Mouse (Mus musculus): Measurements from ENCODE around the gene Treml2.
"Not testable (repeated sequence)": the region's sequence is repeated elsewhere in the genome, so short reads cannot be mapped to it uniquely, and the experiment has no call there.

The Treml2 gene

DNA sequence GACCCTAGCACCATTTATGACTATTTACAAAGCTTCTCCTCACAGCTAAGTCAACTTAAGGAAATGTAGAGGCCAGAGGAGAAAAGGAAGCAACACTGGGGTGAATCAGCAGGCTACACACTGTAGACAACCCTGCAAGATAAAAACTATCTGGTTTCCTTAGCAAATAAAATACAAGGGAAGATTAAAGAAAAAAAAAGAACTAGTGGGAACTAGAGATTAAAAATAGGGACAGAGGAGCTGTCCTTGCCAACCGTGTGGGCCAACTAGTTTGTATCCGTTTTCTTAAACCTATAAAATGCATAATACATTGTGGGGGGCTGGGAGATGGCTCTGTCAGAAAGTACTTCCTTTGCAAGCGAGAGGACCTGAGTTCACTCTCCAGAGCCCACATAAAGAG is 42.6 kb downstream of the Treml2 start:
- in situ Hi-C loops (cut with MboI; ENCODE audit: unreplicated experiment in 2 of 2): loop anchor here in 1 of 2 experiments (25.0 kb wide), 1 partner anchor 430 kb away; the partner anchor contains the start of gene Foxp4

DNA sequence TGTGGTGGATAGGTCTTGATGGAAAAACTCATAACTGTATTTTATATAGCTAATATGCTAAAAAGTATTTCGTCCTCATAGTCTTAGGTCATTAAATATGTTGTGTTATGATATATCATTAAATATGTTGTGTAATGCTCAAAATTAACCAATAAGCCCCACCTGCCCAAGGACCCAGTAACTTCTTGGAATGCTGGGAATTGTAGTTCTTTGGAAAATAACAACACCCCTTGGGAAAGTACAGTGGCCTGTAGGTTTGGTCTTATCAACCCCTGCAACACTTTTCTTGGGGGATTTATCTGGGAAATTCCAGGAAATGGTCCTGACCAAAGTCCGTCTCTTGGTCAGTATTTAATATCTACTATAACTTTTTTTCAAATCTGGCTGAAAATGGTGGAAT is 43.8 kb downstream of the Treml2 start:
- in situ Hi-C loops (cut with MboI; ENCODE audit: unreplicated experiment in 2 of 2): loop anchor here in 1 of 2 experiments (25.0 kb wide), 1 partner anchor 431 kb away; the partner anchor contains the start of gene Foxp4

DNA sequence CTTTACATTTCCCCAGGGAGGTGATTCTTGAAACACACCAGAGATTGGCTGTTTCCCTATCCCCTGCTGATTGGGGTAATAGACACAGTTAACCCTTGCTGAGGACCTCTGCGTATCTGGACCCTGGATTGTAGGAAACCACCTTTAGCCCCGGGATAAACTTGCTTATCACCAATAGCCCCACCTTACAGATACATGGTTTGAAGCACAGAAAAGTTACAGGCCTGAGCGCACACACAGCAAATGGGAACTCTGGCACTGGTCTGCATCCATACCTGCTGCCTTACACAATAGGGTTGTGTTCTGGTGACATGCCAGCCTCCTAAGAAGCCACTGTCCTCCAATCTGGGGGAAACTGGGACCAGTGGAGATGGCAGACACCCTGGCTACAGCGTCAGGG is 46.5 kb downstream of the Treml2 start:
- in situ Hi-C loops (cut with MboI; ENCODE audit: unreplicated experiment in 2 of 2): loop anchor here in 1 of 2 experiments (25.0 kb wide), 1 partner anchor 434 kb away; the partner anchor contains the start of gene Foxp4

DNA sequence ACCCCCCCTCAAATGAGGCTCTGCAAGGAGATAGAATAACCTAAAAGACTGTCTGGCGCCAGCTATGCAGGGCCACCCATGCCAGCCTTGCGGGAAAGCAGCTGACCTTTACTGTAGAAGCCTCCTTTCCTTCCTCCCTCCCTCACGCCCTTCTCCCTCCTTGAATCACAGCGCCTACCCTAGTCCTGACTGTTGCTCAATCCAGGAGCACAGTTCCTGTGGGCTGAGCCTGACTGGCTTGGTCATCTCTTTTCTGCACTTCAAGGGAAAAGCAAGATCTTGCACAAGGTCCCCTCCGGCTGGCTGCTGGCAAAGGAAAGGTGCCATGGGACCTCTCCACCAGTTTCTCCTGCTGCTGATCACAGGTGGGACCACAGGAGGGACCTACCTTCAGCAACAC is 46.9 kb downstream of the Treml2 start, which contains the start of gene Trem2:
TSS of gene Trem2 (plus strand) at position 171 of the 400 bp plus-strand sequence.
- in situ Hi-C loops (cut with MboI; ENCODE audit: unreplicated experiment in 2 of 2): loop anchor here in 1 of 2 experiments (25.0 kb wide), 1 partner anchor 434 kb away; the partner anchor contains the start of gene Foxp4

DNA sequence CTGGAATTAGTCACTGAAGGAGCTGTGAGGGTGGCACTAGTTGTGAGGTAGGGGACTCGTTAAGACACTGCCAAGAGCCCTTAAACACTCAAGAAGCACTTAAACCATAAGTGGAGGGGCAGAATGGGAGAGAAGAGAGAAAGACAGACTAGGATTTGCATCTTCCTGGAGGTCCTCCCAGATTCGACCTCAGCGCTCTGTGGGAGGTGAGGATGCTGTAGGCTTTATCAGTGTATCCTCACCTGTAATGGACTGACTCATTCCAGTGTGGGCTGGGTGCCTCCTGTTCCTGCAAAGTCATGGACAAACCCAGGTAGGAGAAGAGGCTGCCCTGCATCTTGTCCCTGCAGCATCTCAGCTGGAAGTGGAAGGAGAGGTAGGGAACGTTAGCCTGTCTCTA is 47.5 kb downstream of the Treml2 start:
- in situ Hi-C loops (cut with MboI; ENCODE audit: unreplicated experiment in 2 of 2): loop anchor here in 1 of 2 experiments (25.0 kb wide), 1 partner anchor 435 kb away; the partner anchor contains the start of gene Foxp4

DNA sequence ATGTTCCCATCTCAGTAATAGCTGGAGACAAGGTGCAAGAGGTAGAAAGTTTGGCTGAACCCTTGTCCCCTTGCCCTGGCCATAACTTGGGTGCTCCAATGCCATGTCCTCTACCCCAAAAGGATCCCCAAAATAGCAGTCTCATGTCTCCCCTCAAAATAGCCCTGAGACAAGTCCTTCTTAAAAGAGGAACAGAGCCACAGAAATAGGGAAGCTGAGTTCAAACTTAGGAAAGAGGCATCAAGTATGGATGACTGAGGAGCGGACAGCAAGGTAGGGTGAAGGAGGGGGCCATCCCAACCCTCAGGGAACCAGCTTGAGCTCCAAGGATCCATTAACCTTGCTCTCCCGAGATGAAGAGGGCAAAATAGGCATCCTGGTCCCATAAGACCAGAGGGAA is 48.0 kb downstream of the Treml2 start:
- in situ Hi-C loops (cut with MboI; ENCODE audit: unreplicated experiment in 2 of 2): loop anchor here in 1 of 2 experiments (25.0 kb wide), 1 partner anchor 435 kb away; the partner anchor contains the start of gene Foxp4

DNA sequence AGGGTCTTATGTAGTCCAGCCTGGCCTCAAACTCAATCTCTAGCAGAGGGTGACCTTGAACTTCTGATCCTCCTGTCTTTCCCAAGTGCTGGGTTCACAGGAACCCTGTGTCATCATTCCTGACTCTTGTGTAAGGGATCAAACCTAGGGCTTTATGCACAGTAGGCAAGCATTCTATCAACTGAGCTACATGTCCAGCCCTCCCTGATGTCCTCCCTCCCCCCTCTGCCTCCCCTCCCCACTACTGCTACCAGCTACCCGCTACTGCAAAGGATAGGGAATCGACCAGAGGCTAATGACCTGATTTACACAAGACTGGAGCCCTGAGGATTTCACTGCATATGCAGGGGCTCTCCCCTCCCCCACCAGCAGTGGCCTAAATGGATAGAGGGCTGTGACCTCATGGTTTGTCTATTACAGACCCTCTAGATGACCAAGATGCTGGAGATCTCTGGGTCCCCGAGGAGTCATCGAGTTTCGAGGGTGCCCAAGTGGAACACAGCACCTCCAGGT is 51.4 kb downstream of the Treml2 start:
- in situ Hi-C loops (cut with MboI; ENCODE audit: unreplicated experiment in 2 of 2): no loop called here

DNA sequence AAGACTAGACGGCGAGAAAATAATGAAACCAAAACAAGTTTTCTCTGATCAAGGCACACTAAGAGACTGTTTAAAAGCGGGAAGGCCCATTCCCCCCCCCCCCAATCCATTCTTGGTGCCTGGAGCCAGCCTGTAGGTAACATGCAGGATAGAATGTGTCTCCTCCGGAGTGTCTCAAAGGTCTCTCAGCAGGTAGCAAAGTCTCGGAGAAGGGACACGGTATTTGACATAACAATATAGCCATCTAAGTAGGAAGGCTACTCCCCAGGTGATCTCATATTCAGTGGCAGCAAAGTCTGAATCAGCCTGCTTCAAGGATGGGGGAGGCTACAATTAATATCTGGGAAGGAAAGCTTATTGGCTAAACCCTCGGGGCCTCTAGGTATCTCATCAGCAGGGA is 53.7 kb downstream of the Treml2 start:
- in situ Hi-C loops (cut with MboI; ENCODE audit: unreplicated experiment in 2 of 2): not testable (repeated sequence)

DNA sequence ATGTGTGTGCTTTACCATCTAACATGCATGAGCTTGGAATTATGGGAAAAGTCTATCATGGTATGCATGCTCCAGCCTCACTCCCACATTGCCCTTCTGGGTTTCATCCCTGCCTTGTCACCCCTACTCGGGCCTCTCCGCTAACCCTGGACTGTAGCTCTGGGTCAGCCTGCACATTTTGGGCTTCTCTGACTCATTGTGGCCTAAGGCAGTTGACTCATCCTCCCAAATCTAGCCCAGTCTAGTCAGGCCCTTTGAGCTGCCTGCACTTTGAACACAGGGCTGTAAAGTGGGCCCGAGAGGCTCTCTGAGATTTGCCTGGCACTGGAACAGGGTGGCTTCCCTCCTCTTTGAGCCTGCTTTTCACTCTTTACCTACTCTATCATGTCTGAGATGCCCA is 56.5 kb downstream of the Treml2 start:
- in situ Hi-C loops (cut with MboI; ENCODE audit: unreplicated experiment in 2 of 2): no loop called here

DNA sequence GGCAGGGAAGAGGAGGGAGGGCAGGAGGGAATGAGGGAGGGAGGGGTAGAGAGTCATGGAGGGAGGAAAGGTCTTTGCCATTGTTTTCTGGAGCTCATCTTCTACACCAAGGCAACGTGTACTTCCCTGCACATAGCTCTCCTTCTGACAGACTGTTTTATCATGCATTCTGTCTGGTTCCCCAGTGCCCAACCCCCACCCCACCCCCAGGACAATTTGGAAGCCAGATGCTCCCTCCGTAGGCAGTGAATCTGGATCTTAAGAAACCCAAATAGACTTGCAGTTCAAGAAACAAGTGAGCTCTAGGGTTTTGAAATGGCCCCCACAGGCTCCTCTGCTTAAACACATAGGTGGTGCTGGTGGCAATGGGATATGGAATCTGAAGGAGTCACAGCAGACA is 58.6 kb downstream of the Treml2 start:
- in situ Hi-C loops (cut with MboI; ENCODE audit: unreplicated experiment in 2 of 2): no loop called here

DNA sequence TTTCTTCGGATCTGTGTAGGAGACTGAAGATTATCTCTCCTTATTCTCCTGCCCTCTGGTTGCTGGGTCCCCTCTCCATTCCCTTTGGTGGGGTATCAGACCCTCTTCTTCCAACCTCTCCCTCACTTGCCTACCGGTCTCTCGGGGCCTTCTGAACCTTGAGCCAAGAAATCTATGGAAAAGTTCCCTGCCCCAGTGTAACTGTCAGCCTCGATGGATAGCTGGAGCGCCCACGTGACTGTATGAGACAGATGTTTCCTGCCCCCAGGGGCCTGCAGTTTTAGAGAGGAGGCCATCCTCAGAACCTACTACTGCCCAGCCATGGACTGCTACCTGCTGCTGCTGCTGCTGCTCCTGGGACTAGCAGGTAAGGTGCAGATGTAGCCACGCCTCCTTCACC is 60.3 kb downstream of the Treml2 start, which contains the start of gene Treml1:
TSS of gene Treml1 (plus strand) at position 301 of the 400 bp plus-strand sequence.
- in situ Hi-C loops (cut with MboI; ENCODE audit: unreplicated experiment in 2 of 2): no loop called here

DNA sequence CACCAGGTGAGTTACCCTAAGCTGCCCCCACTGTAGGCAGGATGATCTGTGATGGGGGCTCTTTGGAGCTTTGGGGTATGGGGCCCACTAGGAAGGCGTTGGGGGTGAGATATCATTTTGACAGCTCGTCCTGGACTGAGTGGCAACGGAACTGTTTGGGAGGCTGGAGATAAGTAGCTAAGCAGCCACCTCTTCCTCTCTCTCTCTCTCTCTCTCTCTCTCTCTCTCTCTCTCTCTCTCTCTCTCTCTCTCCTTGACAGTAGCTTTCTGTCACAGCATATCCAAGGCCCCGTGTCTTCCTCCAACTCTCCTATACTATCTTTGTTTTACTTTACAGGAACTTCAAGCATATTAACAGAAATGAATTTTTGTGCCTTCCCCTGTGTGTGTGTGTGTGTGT is 61.2 kb downstream of the Treml2 start:
- in situ Hi-C loops (cut with MboI; ENCODE audit: unreplicated experiment in 2 of 2): no loop called here
